Mouse (Mus musculus): ENCODE data around the gene Mxd1.

Mxd1 gene

GRCm38 (mm10) chr6:86598742-86599193 lies 70.2 kb downstream of the Mxd1 start:
- DNase-seq, result no peak

Data from right cerebral cortex, postnatal 25 days (tissue).